Mouse (Mus musculus) stomach, postnatal 0 days (tissue): Measurements from ENCODE around the gene Msrb3. TPM values are rescaled to one million over a fixed set of nuclear protein-coding genes. Genes with fewer than 3 reads are reported as not detected.

ENCODE experiments used
- ATAC-seq: fragments of 200-750 bp; cut with Nextera tagmentation; 2 replicates; pipeline ENCODE4 v1.8.0; 2017; ENCODE audit not compliant: low FRiP score, low TSS enrichment
- DNase-seq: peaks from one replicate; pipeline ENCODE4 v3.0.0-alpha.2; 2016; ENCODE audit warnings: low spot score
- H3K27ac ChIP-seq: fragments of 300-500 bp; sonication (generic); replicated peaks from 2 replicates; pipeline ENCODE4 v1.5.1; 2014; ENCODE audit warnings: mild to moderate bottlenecking, control low read depth
- H3K27me3 ChIP-seq: fragments of 300-500 bp; sonication (generic); 2 replicates; pipeline ENCODE4 v1.6.1; 2014; ENCODE audit warnings: low read length; ENCODE audit not compliant: control insufficient read depth, insufficient read depth
- H3K36me3 ChIP-seq: fragments of 300-500 bp; sonication (generic); 2 replicates; pipeline ENCODE4 v1.6.1; 2014; ENCODE audit warnings: low read length, mixed read lengths; ENCODE audit not compliant: control insufficient read depth, insufficient read depth
- H3K4me1 ChIP-seq: fragments of 300-500 bp; sonication (generic); replicated peaks from 2 replicates; pipeline ENCODE4 v1.6.1; 2014; ENCODE audit warnings: antibody characterized with exemption; ENCODE audit not compliant: control insufficient read depth, insufficient read depth
- H3K4me2 ChIP-seq: fragments of 300-500 bp; sonication (generic); replicated peaks from 2 replicates; pipeline ENCODE4 v1.6.1; 2014; ENCODE audit warnings: low read depth, mild to moderate bottlenecking, control low read depth, moderate library complexity
- H3K4me3 ChIP-seq: fragments of 300-500 bp; sonication (generic); 2 replicates; pipeline ENCODE4 v1.5.1; 2014; ENCODE audit warnings: low read depth, low read length, control low read depth
- H3K9ac ChIP-seq: fragments of 300-500 bp; sonication (generic); 2 replicates; pipeline ENCODE4 v1.6.1; 2014; ENCODE audit warnings: mild to moderate bottlenecking, low read length, control low read depth, mixed read lengths
- H3K9me3 ChIP-seq: fragments of 300-500 bp; sonication (generic); 2 replicates; pipeline ENCODE4 v1.6.1; 2016; ENCODE audit warnings: low read length; ENCODE audit not compliant: control insufficient read depth
- CTCF ChIP-seq: IDR thresholded peaks from 2 replicates; pipeline ENCODE4 v1.5.1; 2016; ENCODE audit warnings: antibody characterized with exemption, low read depth, mild to moderate bottlenecking, moderate library complexity
- EP300 ChIP-seq: optimal IDR thresholded peaks from 2 replicates; pipeline ENCODE3; 2016; ENCODE audit warnings: antibody characterized with exemption
- WGBS: fragments of 180-500 bp; shearing (Covaris S2); extraction: QIAGEN DNeasy Blood & Tissue Kit; methylation state at CpG from one replicate; pipeline ENCODE4 v1.1.7; 2014; 5-methylcytosine and 5-hydroxymethylcytosine counted together
- polyA plus RNA-seq: library from polyadenylated mRNA; unstranded; fragments of >200 nt; fragmentation: Nextera tagmentation; extraction: Ambion mirVana; gene quantifications from 2 replicates; pipeline ENCODE4 v1.2.1, GENCODE M21; 2015

Msrb3 gene
- polyA plus RNA-seq, 1 experiment from 2014 or later = 23.2 TPM

DNA sequence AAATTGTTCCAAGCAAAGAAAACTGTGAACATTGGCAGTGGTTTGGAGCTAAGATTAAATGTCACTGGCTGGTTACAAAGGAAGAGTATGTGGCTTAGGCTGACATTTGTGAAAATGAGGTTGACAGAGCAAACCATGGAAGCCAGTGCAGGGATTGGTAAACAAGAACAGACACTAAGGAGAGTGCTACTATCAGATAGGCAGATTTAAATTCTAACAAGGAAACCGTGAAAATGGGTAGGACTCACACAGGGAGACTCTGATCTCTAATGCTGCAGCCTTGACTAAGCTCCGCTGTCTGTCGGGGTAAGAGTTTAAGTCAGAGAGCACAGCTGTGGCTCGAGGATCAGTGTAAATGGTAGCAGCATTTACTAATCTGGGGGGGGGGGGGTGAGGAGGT, 15.2 kb downstream of the Msrb3 start:
- Histone ChIP-seq H3K9ac (no peak overlapping the region), H3K27ac (no peak overlapping the region), H3K9me3 (no peaks in the 10 kb centered on the region), H3K4me2 (no peak overlapping the region), H3K4me3 (no peak overlapping the region), H3K36me3 (no peaks in the 10 kb centered on the region), H3K4me1 (no peaks in the 10 kb centered on the region), H3K27me3 (no peaks in the 10 kb centered on the region)
- ATAC-seq (no peak), DNase-seq (no peak)
- TF ChIP-seq CTCF (no peak), EP300 (no peak)
- WGBS = 77% methylated on average over 4 of the region's 4 CpGs

DNA sequence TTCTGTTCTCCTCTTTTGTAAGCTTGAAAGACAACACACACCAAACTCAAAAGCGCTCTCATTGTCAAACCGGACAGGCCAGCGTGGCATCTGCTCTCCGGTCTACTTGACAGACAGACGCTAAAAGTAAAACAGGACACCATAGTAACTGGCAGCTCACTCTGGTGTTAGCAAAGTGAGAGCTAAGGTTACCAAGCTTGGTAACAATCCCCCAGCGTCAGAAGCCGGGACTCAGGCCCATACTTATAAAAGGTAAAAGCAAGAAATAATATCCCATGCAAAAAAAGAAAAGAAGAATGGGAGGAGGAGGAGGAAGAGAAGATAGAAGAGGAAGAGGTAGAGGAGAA, 15.9 kb downstream of the Msrb3 start:
- H3K4me1 ChIP-seq = no peaks in the 10 kb centered on the region
- H3K36me3 ChIP-seq = no peaks in the 10 kb centered on the region
- WGBS = 8% methylated on average over 7 of the region's 7 CpGs
- 0 out of 2 replicates have a peak overlapping the region, but pooled peaks have one; percentile 10 for H3K4me3 ChIP-seq
- no peaks in the 10 kb centered on the region for H3K27me3 ChIP-seq
- H3K9me3 ChIP-seq = no peaks in the 10 kb centered on the region
- DNase-seq (no peak), ATAC-seq (no peak)
- TF ChIP-seq CTCF = no peak
- TF ChIP-seq EP300 = no peak
- peak overlapping the region; percentile 44 for H3K4me2 ChIP-seq
- 0 out of 2 replicates have a peak overlapping the region, but pooled peaks have one; percentile 46 for H3K27ac ChIP-seq
- H3K9ac ChIP-seq = no peak overlapping the region

DNA sequence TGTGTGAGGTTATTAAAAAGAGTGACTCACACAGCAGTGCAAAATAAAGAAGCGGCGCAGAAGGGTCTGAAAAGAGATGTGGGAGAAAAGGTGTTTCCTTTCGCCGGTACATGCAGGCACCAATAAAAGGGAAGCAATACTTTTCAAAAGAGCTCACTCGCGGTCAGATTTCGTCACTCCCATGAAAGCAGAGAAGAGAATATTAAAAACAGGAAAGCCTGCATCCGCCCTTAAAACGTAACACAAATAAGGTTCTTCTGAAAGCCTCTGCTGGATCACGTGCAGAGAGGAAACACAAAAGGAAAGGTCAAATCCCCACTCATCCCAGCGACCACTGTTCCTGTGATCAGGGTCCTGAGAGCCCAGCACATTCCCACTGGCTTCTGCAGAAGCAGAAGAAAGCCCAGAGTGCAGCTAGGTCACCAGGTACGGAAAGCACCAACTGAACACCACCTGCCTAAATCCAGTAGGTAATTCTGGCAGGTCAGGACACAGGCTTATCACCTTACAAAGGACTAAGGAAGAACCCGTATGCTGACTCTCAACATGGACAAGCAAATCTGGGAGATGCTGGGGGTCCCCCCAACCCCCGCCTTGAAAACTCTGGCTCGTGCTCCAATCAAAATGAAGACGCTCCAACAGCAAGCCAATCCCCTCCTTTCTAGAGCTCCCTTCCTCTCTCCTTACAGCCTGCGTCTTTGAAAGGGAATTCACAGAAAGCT, 16.4 kb downstream of the Msrb3 start:
- DNase-seq (no peak), ATAC-seq (peak; percentile 54)
- H3K4me2 ChIP-seq = peak overlapping the region; percentile 44
- H3K9ac ChIP-seq = no peak overlapping the region
- TF ChIP-seq EP300 (no peak), CTCF (no peak)
- H3K27ac ChIP-seq = 0 out of 2 replicates have a peak overlapping the region, but pooled peaks have one; percentile 46
- no peaks in the 10 kb centered on the region for H3K9me3 ChIP-seq
- WGBS = 24% methylated on average over 17 of the region's 17 CpGs
- H3K4me3 ChIP-seq = 0 out of 2 replicates have a peak overlapping the region, but pooled peaks have one; percentile 10
- H3K4me1 ChIP-seq = no peaks in the 10 kb centered on the region
- no peaks in the 10 kb centered on the region for H3K27me3 ChIP-seq
- no peaks in the 10 kb centered on the region for H3K36me3 ChIP-seq

DNA sequence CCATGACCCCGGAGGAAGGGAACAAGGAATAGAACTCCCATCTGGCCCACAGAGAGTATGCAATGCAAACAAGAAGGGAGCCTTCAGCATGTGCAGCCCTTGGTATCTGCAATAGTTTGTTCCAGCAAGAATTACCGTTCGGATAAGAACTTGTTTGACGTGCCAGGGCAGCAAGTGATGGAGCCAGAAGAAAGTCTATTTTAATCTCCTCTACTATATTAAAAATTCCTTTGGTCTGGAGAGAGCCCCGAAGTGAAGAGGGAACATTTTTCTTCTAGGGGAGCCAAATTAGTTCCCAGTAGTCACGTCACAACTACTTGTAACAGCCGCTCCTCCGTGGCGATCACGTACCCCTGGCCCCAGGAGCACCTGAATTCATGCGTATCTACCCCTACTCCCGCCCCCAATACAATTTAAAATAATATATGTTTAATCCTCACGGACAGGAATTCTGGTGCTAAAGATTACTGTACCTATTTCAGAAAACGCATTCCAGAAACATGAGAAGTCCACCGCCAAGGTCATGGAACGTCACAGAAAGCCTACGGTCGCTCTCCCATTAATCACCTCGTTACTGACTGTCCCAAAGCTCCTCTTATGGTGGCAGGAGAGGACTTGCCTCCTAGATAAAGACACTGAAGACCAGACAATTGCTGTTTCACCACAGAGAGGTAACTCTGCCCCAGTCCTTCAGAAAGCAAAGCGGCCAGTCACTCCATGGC, 22.2 kb downstream of the Msrb3 start:
- peak; percentile 18; the same call in 1 of the 2 replicates for ATAC-seq
- Histone ChIP-seq H3K27ac (peak overlapping the region; percentile 69), H3K4me3 (no peak overlapping the region), H3K9ac (no peak overlapping the region), H3K27me3 (no peaks in the 10 kb centered on the region), H3K9me3 (no peaks in the 10 kb centered on the region), H3K36me3 (no peaks in the 10 kb centered on the region), H3K4me1 (peaks cover 3% of the 10 kb centered on the region; the same call in 1 of the 2 replicates), H3K4me2 (peak overlapping the region; percentile 52; the same call in 1 of the 2 replicates)
- 43% methylated on average over 20 of the region's 20 CpGs for WGBS
- no peak for DNase-seq
- TF ChIP-seq CTCF = no peak

DNA sequence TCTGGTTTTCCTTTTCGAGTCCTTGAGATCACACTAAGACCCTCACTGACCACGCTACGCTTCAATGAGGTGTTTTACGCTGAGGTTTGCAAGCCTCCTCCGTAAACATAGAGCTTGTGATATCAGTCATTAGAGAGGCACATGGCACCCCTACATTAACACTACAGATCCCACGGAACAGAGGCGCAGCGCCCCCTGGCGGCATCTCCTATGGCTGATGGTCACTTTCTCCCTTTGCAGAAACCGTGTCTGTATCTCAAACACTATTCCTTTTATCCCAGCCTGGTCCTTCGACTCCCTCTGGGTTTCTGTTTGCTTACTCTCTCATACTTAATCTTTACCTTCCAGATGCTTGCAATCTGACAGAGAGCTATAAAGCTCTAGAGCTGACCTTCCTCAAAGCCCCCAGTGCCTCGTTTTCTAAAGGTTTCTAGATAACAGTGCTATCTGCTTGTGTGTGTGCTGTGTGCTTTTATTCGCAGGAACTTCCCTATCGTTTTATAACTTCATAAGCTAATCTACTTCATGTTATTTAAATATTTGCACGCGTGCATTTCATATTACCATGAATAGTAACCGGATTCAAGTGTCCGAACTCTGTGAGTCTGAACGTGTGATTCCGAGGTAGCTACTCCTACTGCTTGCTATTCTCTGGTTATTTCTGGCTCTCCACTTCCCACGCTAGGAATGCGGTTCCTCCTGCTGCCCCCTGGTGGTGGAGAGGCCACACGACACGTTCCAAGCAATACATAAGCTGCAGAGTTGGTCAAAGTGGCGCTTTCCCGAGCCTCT, 23.0 kb downstream of the Msrb3 start:
- 0 out of 2 replicates have a peak overlapping the region, but pooled peaks have one; percentile 10 for H3K4me3 ChIP-seq
- peak overlapping the region; percentile 69; the same call in 1 of the 2 replicates for H3K27ac ChIP-seq
- H3K4me2 ChIP-seq = peak overlapping the region; percentile 52
- H3K9ac ChIP-seq = no peak overlapping the region
- no peaks in the 10 kb centered on the region for H3K36me3 ChIP-seq
- DNase-seq = peak; percentile 90
- ATAC-seq = peak; percentile 79
- H3K27me3 ChIP-seq = no peaks in the 10 kb centered on the region
- no peaks in the 10 kb centered on the region for H3K9me3 ChIP-seq
- TF ChIP-seq CTCF (peak; percentile 99), EP300 (no peak)
- H3K4me1 ChIP-seq = peaks cover 3% of the 10 kb centered on the region; the same call in 1 of the 2 replicates
- WGBS = 16% methylated on average over 26 of the region's 26 CpGs
